Mouse (Mus musculus) G1E-ER4 (cell line): ENCODE measurements around the gene Camta2. TPM values are rescaled to one million over a fixed set of nuclear protein-coding genes. Genes with fewer than 3 reads are reported as not detected.

Experiments
- GATA1 ChIP-seq: IDR thresholded peaks from one replicate; pipeline ENCODE4 v1.8.0; 2012; ENCODE audit warnings: low read length, inconsistent platforms
- polyA plus RNA-seq: library from polyadenylated mRNA; stranded (reverse); fragments of >175 nt; gene quantifications from 2 replicates; pipeline ENCODE4 v1.2.3, GENCODE M21; 2012

Camta2 gene
- polyA plus RNA-seq, 1 experiment = 30.8 TPM

DNA sequence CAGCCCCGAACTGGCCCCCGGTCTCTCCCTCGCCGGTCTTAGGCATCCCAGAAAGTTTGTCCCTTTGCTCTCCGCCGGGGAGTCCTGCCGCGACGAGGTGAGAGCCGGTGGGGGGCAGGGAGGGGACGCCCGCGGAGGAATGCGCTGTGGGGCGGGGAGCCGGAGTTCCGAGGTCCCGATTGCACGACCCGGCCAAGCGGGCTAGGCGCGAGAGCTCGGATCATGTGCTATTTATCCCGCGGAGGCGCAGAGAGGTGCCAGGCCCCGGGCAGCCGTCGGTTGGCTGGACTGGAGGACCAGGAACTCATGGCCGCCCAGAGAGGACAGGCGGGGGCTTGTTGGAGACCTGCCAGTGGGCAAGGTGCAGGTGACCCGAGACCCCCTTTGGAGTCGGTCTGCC is 12.7 kb upstream of the Camta2 start:
- TF ChIP-seq GATA1 = no peak

DNA sequence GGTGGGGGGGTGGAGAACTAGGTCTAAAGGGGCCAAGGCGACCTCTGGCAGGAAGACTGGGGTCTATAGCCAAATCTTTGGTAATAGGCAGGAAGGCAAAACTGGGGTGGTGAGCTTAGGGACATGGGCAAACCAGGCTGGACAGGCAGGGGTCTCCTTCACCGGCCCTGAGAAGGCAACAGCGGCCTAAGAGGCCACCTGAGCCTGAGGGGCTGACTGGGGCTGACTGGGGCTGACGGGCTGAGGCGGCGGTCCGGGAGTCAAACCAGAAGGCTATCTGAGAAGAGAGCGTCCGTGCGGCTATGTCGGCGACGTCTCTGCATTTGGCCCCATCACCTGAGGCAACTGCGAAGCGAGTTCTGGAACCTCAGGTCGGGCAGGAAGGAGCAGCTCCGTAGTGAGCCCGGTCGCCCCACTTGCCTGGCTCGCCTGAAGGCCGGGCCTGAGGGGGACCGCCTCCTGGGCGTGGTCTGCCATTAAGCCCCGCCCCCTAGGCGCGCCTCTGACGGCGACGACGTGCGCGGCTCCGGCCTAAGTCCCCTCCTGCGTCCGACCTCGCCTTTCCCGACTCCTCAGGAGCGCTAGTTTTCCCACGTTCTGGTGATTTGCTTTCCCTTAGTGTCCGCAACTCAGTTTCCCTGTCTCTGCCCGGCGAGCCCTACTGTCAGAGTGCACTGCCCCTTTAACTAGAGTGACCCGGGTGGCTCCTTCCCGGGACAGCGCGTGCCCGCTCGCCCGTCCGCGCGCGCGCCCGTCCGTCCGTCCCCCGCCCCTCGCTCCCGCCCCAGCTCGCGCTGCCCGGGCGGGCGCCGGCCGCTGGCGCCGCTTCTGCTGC is 12.0 kb upstream of the Camta2 start, which contains the start of the genes Inca1 and Kif1c:
Gene Inca1, minus strand, starts transcription at position 434 of the 835 bp plus-strand sequence.
Gene Kif1c, plus strand, starts transcription at position 827 of the 835 bp plus-strand sequence.
- no peak for TF ChIP-seq GATA1

DNA sequence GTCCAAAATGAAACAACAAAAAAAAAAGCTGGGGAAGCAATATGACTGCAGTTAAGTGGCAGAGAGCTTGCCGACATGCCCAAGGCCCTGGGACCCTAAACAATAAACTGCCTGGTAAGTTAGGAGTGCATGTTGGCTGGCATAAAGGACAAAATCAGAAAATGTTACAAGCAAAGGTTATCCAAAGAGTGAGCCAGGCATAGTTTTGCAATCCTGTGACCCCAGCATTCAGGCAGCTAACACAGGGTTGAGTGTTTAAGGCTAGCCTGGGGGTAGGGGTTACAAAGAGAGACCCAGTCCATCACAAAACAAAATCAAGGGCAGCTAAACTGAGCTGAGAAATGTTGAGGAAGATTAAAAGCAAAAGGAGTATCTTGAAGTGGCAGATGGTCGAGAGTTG is 11.1 kb upstream of the Camta2 start:
- TF ChIP-seq GATA1 = no peak

DNA sequence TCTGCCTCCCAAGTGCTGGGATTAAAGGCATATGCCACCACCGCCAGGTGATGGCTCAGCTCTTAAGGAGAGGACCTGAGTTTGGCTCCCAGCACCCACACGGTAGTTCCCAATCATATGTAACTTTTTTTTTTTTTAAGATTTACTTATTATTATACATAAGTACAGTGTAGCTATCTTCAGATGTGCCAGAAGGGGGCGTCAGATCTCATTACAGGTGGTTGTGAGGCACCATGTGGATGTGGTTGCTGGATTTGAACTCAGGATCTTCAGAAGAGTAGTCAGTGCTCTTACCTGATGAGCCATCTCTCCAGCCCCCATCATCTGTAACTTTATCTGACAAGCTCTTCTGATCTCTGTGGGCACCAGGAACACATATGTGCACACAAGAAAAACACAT is 9.5 kb upstream of the Camta2 start:
- TF ChIP-seq GATA1 = no peak

DNA sequence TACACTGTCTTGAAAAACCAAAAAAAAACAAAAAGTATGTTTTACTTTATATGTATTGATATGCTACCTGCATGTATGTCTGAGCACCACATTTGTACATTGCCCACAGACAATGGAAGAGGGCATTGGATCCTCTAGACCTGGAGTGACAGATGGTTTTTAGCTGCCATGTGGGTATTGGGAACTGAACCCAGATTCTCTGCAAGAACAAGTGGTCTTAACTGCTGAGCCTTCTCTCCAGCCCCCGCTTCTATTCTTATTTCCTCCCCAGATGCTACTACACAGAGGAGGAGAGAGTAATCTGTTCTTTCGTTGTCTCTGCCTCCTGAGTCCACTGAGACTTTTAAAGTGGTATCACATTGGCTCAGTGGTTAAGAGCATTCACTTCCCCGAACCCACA is 5.6 kb upstream of the Camta2 start:
- TF ChIP-seq GATA1 = no peak

DNA sequence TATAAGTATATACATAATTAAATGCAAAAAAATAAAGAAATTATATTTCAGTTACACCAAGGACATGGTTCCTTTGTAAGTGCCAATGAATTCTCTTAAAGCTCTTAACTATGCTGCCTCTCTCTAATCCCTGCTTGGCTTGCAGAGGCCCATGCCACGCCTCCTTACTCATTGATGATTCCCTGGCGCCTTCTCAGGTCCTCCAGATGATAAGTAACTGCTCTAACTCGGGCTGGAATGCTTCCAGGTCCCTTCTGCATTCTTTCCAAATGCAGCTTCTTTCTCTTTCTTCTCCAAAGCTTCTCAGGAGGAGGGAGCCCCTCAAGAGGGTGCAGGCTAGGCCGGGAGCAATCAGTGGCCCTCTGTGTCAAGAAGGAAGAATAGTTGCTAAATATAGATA is 1.7 kb upstream of the Camta2 start:
- TF ChIP-seq GATA1 = no peak

DNA sequence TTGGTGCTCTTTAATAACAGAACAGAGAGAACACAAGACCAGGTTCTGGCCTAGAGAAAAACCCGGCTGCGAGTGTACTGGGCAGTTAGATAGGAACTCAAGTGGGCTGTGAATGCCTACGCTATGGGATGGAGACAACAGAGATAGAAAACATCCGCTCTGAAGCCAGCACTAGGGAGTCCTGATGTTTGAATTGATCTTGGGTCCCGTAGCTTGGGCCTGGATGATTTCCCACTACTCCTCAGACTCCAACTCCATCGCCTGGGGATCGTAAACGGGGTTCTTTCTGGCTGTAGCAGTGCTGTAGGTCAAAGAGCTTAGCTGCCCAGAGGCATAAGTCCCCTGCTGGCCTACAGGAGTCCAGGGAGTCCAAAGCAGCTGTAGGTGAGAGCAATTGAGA is 467 bp upstream of the Camta2 start:
- TF ChIP-seq GATA1 = no peak

DNA sequence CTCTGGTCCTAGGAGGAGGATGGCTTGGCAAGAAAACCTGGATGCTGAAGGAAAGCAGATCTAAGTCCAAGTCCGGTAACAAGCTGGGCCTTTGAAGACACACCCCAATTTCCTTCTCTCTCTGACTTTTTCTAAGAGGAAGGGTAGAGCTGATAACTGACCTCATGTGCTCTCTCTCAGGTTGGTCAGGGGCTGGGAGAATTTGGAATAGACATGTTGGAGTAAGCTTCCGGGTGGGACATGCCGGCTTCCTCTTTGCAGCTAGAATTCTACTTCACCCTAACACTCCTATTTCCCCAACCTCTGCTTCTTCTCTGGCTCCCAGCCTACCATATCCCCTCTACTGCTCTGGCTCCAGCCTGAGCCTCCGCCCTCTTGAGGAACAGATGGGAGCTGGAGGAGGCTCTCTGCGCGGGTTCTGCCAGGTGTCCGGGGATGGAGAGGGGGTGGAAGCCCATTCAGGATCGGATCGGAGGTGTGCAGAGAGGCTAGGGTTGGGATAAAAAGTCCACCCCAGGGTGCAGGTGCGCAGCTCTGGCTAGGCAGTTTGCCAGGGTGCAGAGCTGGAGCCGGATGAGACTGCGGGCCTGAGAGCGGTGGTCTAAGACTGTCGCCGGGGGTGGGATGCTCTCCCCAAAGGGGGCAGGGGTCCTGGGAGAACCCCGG is 871 bp downstream of the Camta2 start:
- no peak for TF ChIP-seq GATA1

DNA sequence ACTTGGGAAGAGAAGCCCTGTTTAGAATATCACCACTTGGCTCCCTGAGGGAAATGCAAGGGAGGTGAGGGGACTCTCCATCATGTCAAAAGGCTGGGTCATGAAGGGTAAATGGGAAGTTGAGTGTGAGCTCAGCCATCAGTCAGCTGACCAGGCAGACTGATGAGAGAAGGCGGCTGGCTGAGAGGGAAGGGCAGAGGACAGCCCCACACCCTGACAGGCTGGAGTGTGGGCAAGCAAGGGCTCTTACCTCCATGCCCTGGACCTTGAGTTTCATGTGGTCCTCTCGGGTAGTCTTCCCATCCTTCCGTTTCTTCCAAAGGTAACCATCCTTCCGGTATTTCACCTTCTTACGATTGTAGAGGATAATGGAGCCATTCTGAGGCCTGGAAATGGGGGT is 4.3 kb downstream of the Camta2 start:
- TF ChIP-seq GATA1 = no peak

DNA sequence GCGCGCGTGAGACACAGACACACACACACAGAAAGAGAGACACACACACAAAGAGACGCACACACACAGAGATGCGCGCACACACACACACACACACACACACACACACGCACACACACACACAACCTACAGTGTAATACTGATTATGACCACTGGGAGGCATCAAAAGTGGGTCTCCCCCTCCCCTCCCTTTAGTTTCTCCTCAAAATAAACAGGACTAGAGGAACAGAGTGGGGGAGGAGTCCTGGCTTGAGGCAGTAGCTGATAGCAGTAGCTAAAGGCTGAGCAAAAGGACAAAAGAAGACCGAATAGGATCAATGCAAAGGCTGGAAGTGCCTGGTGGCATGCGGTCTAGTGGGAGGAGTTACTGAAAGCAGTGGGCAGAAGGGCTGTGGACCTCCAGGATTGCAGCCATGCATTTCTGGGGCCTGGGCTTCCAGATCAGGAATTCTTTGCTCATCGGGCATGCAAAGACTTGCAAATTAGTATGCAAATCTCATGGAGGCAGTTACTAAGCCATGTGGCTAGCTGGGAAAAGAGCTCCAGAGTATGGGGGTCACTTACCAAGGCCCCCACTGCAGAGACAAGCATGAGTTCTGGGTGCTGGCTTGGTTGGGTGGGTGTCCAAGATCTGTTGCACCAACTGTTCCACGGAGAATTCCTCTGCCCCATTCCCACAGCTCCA is 5.9 kb downstream of the Camta2 start:
- TF ChIP-seq GATA1 = no peak

DNA sequence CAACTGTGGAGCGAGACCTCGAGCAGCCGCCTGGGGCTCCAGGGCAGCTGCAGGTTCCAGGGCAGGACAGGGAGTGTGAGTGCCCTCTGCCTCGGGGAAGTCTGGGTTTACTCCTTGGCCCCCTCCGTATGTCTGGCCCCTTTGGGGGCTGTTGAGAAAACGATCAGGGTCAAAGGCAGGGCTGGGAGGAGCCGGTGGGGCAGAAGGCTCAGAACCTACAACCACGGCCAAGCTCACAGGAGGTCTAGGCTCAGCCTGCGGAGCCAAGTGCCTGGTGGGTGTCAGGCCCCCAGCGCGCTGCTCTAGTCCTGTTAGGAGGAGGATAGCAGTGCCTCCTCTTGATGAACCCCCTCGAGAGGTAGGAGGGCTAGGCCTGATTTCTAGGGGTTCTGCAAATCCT is 6.7 kb downstream of the Camta2 start:
- no peak for TF ChIP-seq GATA1

DNA sequence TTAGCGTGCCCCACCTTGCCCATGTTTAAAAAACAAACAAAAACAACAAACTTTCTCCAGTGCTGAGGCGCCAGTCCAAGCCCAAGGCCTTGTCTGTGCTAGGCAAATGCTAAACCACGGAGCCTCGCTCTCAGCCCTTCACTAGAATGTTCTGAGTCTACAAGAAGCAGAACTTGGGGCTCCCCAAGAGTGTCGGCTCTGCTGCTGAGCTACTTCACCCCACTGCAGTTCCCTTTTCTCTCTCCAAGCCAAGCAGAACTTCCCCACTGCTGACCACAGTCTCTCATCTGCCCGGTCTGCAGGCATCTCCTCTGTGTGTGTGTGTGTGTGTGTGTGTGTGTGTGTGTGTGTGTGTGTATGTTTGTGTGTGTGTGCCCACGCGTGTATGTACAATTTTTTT is 8.0 kb downstream of the Camta2 start:
- no peak for TF ChIP-seq GATA1

DNA sequence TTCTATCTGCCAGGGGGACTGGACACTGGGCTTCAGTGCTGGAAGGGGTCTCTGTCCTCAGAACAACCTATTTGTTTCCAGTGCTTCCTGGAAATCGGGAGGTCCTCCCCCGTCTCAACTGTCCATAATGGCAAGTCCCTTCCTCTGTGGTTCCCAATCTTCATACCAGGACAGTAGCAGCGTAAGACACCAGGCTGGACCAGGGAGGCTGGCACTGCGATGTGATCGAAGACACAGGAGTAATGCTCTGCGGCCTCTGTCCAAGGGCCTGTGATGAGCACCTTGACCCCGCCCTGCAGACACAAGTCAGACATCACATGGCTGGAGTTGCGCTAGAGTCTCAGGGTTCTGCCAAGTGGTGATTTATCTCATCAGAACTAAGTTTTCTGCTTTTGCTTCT is 8.5 kb downstream of the Camta2 start:
- TF ChIP-seq GATA1 = no peak

DNA sequence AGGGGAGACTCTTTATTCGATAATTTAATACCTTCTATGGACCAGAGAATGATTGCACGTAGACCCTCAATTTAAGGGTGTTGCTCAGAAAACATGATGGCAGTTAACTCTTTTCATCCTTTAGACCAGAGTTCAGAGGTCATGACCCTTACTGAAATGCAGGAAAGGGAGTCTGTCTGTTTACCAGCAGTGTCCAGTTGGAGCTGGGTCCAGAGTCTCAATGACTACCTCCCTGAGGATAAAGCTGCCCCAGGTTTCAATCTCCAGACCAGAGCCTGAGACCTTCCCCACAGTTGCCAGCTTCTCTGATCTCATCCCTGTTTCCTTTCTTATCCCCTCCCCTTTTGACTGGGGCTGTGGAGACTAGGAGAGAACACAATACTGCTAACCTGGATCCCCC is 9.3 kb downstream of the Camta2 start:
- TF ChIP-seq GATA1 = no peak

DNA sequence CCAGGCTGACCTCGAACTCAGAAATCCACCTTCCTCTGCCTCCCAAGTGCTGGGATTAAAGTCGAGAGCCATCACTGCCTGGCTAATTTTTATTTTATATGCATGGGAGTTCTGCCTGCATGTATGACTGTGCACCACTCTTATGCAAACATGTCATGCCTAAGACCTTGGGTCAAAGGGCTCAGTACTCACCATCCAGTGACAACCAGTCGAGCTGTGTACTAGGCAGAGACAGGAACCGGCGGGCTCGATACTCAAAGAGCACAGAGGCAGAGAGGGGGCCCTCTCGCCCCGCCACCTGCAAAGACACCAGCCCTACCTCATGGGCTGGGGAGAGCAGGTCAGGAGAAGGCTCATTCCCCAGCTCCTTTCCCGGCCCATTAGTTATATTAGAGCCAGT is 9.8 kb downstream of the Camta2 start:
- TF ChIP-seq GATA1 = no peak

DNA sequence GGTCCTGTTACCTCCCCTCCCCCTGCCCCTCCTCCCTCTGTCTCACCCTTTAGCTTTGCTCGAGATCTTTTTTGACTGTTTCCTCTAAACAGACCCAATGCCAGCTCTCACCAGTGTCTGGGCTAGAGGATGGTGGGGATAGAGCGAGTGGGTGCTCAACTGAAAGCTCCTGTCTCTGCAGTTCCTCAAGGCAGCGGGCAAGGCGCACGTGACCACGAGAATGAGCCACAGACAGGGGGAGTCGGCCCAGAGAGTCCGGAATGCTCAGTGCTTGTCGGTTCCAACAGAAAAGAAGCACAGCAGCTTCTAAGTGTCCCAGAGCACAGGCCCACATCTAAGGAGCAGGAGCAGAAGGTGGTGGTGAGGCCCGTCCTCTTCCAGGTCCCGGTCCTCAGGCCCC is 13.4 kb downstream of the Camta2 start:
- no peak for TF ChIP-seq GATA1
